Mouse (Mus musculus) activated CD4-positive, CD25-positive, alpha-beta regulatory T cell (primary cell): ENCODE data around the gene Wdr5b. TPM values are rescaled to one million over a fixed set of nuclear protein-coding genes. Genes with fewer than 3 reads are reported as not detected.

Experiments
- polyA plus RNA-seq, 2 experiments: library from polyadenylated mRNA; unstranded; fragments of 100-300 nt; shearing (Covaris generic); gene quantifications; one replicate each; pipeline ENCODE4 v1.2.1; 2017

The Wdr5b gene
- polyA plus RNA-seq, result 1 to 10 TPM; 5.1 to 8.6 TPM

GRCm38 (mm10) chr16:36040640-36041624, at the start of gene Wdr5b:
Gene Wdr5b (plus strand): TSS chr16:36041190.

GRCm38 (mm10) chr16:36071450-36072379, 30.7 kb downstream of the Wdr5b start, which contains the start of the genes Fam162a and Ccdc58:
Gene Fam162a (minus strand): TSS chr16:36071594.
Gene Ccdc58 (plus strand): TSS chr16:36071685.

Other genes starting within 250 kb of the Wdr5b start
- gene Parp14, start 169.6 kb upstream of the Wdr5b start, polyA plus RNA-seq, result 10 to 100 TPM; 72.6 to 94.6 TPM
- gene Parp9, start 102.7 kb upstream of the Wdr5b start, polyA plus RNA-seq, result 100 to 1,000 TPM; 124 to 132 TPM
- 100 to 1,000 TPM in 1 of 2 experiments, 10 to 100 TPM in 1; 70.1 to 103 TPM for gene Dtx3l, start 102.0 kb upstream of the Wdr5b start, polyA plus RNA-seq
- gene Kpna1, start 62.4 kb upstream of the Wdr5b start, polyA plus RNA-seq, result 10 to 100 TPM; 50.4 to 64.1 TPM
- 100 to 1,000 TPM; 108 to 121 TPM for gene Fam162a, start 30.4 kb downstream of the Wdr5b start, polyA plus RNA-seq
- gene Ccdc58, start 30.5 kb downstream of the Wdr5b start, polyA plus RNA-seq, result 10 to 100 TPM; 28.4 to 30.6 TPM
- gene Csta1, start 90.1 kb downstream of the Wdr5b start, polyA plus RNA-seq, result under 1 TPM in 1 of 2 experiments, not detected in 1; 0.65 TPM
- not detected for gene Stfa2l1, start 115.6 kb downstream of the Wdr5b start, polyA plus RNA-seq
- gene Gm5483, start 143.0 kb downstream of the Wdr5b start, polyA plus RNA-seq, result not detected
- gene Gm5416, start 169.2 kb downstream of the Wdr5b start, polyA plus RNA-seq, result not detected
- not detected for gene 2010005H15Rik, start 180.3 kb downstream of the Wdr5b start, polyA plus RNA-seq
- gene Stfa1, start 235.8 kb downstream of the Wdr5b start, polyA plus RNA-seq, result not detected